Mouse (Mus musculus): ENCODE measurements around the gene Klri2.
"Not testable (repeated sequence)": the region's sequence is repeated elsewhere in the genome, so short reads cannot be mapped to it uniquely, and the experiment has no call there.

Klri2 gene

DNA sequence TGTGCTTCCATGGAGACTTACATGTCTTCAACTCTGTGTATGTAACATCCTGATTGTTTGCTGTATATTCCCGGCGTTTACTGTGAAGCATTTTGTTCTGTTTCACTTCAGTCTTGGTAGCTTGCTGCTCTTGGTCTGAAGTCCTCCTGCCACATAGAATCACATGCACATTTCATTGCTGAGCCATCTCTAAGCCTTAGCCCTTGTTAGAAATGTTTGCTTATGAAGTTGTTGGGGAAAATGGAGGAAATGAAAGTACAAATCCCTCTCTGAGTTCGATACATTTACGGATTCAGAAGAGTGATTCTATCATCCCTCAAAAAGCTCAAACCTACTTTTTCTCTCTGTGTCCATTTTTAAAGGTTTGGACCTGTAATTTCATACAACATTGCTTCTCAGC, 23.3 kb downstream of the Klri2 start, which contains the start of gene Klri1:
TSS of gene Klri1 (minus strand) at position 101 of the 400 bp plus-strand sequence.
- Histone ChIP-seq H3K9me3 (ENCODE audit: low read length) (no peaks in the 10 kb centered on the region), H3K36me3 (ENCODE audit: insufficient read depth, low read length) (no peaks in the 10 kb centered on the region), H3K4me3 (replicated peaks; ENCODE audit: low read length) (no peak within 1 kb of the TSS), H3K27me3 (ENCODE audit: insufficient read depth, low read length) (no peaks in the 10 kb centered on the region), H3K4me1 (replicated peaks; ENCODE audit: low read depth, low read length) (no peaks in the 10 kb centered on the region)
- TF ChIP-seq POU5F1 (IDR thresholded peaks at IDR 0.05; ENCODE audit: borderline replicate concordance, low read length) (no peak), NANOG (IDR thresholded peaks at IDR 0.05; ENCODE audit: borderline replicate concordance, low read length) (no peak), CTCF (conservative IDR thresholded peaks at IDR 0.05; ENCODE audit: low read length) (no peak)

- no peaks in the 10 kb centered on the region for H3K36me3 ChIP-seq (ENCODE audit: insufficient read depth, low read length)
- TF ChIP-seq POU5F1 (IDR thresholded peaks at IDR 0.05; ENCODE audit: borderline replicate concordance, low read length) (no peak), NANOG (IDR thresholded peaks at IDR 0.05; ENCODE audit: borderline replicate concordance, low read length) (no peak), CTCF (conservative IDR thresholded peaks at IDR 0.05; ENCODE audit: low read length) (no peak)
- H3K4me1 ChIP-seq (replicated peaks; ENCODE audit: low read depth, low read length): no peaks in the 10 kb centered on the region
- no peaks in the 10 kb centered on the region for H3K27me3 ChIP-seq (ENCODE audit: insufficient read depth, low read length)
- H3K4me3 ChIP-seq (replicated peaks; ENCODE audit: low read length): no peak overlapping the region
- no peaks in the 10 kb centered on the region for H3K9me3 ChIP-seq (ENCODE audit: low read length)
Measured at GRCm38 (mm10) chr6:129713566-129713965, 26.7 kb downstream of the Klri2 start.

DNA sequence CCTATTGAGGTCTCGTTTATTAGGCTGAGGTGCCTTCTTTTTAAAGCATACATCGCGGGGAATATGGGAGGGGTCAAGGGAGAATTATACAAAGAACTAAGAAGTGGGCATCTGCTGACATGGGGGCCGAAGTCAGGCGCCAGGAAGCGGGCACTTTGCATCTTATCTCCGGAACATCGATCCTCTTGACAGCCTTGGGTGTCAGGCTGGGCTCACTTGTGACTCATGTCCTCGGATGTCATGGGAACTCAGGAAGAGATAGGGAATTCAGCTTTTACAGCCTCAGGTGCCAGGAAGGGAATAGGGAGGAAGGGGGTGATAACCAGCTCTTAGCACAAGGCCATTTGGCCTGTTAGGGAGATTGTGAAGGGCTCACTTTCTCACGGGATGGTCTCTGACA, 48.8 kb downstream of the Klri2 start:
- H3K4me3 ChIP-seq (replicated peaks; ENCODE audit: low read length); H3K36me3 ChIP-seq (ENCODE audit: insufficient read depth, low read length); H3K9me3 ChIP-seq (ENCODE audit: low read length); H3K4me1 ChIP-seq (replicated peaks; ENCODE audit: low read depth, low read length); H3K27me3 ChIP-seq (ENCODE audit: insufficient read depth, low read length): not testable (repeated sequence)

GRCm38 (mm10) chr6:129680379-129680778, 59.9 kb downstream of the Klri2 start:
- H3K9me3 ChIP-seq (ENCODE audit: low read length): no peaks in the 10 kb centered on the region
- TF ChIP-seq NANOG (IDR thresholded peaks at IDR 0.05; ENCODE audit: borderline replicate concordance, low read length) (no peak), CTCF (conservative IDR thresholded peaks at IDR 0.05; ENCODE audit: low read length) (no peak), POU5F1 (IDR thresholded peaks at IDR 0.05; ENCODE audit: borderline replicate concordance, low read length) (no peak)
- no peaks in the 10 kb centered on the region for H3K27me3 ChIP-seq (ENCODE audit: insufficient read depth, low read length)
- H3K4me3 ChIP-seq (replicated peaks; ENCODE audit: low read length): no peak overlapping the region
- H3K4me1 ChIP-seq (replicated peaks; ENCODE audit: low read depth, low read length): no peaks in the 10 kb centered on the region
- no peaks in the 10 kb centered on the region for H3K36me3 ChIP-seq (ENCODE audit: insufficient read depth, low read length)

Data from E14TG2a.4 (cell line).